Mouse (Mus musculus): ENCODE data around the gene Cir1. TPM values are rescaled to one million over a fixed set of nuclear protein-coding genes. Genes with fewer than 3 reads are reported as not detected.

The Cir1 gene
- polyA plus RNA-seq, 1 experiment from 2014 or later, result 25.7 TPM

DNA sequence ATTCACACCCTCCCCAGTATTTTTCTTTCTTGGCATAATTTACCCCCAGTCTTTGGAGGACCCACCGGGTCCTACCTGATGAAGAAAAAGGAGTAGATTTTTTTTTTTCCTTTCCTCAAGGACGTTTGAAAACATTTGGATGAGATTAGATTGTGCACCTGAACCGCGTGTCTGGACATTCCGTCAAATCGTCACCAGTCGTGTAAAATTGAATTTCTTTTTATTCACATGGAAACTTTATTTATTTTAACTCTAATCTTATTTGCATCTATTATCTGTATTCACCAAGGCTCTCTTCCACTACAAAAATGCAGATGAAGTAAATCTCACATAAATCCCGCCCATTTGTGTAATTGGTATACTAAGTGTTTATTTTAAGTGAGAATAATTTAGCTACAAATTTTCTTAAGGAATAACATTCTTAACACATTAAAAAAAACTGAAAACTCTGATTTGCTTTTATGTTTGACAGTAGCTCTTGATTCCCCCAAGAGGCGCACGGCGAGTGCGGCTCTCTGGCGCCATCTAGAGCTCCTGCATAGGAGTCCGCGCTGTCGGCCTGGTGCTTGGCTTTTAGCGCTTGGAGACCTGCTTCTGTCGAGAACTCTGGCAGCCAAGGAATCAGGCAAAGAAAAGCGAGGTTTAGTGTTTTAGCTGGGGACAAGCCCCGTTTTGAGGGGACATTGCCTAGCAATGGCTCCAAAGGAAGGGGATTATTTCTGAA is 34.2 kb downstream of the Cir1 start:
- peaks cover 39% of the 10 kb centered on the region for H3K4me1 ChIP-seq (ENCODE audit: control insufficient read depth, insufficient read depth, low read length)

DNA sequence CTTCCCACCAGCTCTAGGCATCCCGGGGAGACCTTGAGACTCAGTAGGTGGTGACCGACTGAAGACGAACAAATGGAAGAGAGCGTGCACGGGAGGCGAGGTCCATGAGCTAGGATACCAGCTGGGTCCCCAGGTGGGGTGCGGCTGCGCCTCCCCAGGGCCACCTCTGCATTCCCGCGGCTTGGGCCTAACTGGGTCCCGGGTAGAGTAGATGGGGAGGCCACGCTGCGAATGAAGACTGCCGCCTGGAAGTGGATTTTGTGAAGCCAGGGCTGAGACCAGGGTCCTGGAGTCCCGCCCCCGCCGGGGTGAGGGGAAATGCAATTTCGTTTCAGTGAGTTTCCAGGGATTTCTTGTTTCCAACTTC is 34.8 kb downstream of the Cir1 start:
- Histone ChIP-seq H3K9ac (ENCODE audit: low read length) (no peak overlapping the region), H3K27ac (replicated peaks; ENCODE audit: low read depth, low read length) (no peak overlapping the region), H3K9me3 (ENCODE audit: control insufficient read depth, low read length) (no peaks in the 10 kb centered on the region), H3K4me1 (ENCODE audit: control insufficient read depth, insufficient read depth, low read length) (peaks cover 42% of the 10 kb centered on the region), H3K4me3 (ENCODE audit: low read depth, low read length) (peak overlapping the region; percentile 22), H3K27me3 (ENCODE audit: control insufficient read depth, insufficient read depth, low read length) (peaks cover 66% of the 10 kb centered on the region), H3K36me3 (ENCODE audit: control insufficient read depth, insufficient read depth, low read length) (no peaks in the 10 kb centered on the region), H3K4me2 (ENCODE audit: low read depth, severe bottlenecking) (peak overlapping the region; percentile 39)
- ATAC-seq (ENCODE audit: insufficient number of reproducible peaks, low FRiP score, low TSS enrichment, low read depth) (peak; percentile 29; the same call in 1 of the 2 replicates), DNase-seq (ENCODE audit: low spot score) (peak; percentile 68)
- WGBS, result under 1% methylated on average over 18 of the region's 18 CpGs

More for the DNA sequence above, 34.2 kb downstream of the Cir1 start:
- Histone ChIP-seq H3K9ac (ENCODE audit: low read length) (no peak overlapping the region), H3K27me3 (ENCODE audit: control insufficient read depth, insufficient read depth, low read length) (peaks cover 60% of the 10 kb centered on the region), H3K4me3 (ENCODE audit: low read depth, low read length) (peak overlapping the region; percentile 14; the same call in 1 of the 2 replicates), H3K9me3 (ENCODE audit: control insufficient read depth, low read length) (no peaks in the 10 kb centered on the region), H3K36me3 (ENCODE audit: control insufficient read depth, insufficient read depth, low read length) (no peaks in the 10 kb centered on the region), H3K4me2 (ENCODE audit: low read depth, severe bottlenecking) (peak overlapping the region; percentile 28), H3K27ac (replicated peaks; ENCODE audit: low read depth, low read length) (no peak overlapping the region)
- WGBS, result 1% methylated on average over 20 of the region's 20 CpGs
- ATAC-seq (ENCODE audit: insufficient number of reproducible peaks, low FRiP score, low TSS enrichment, low read depth) (no peak), DNase-seq (ENCODE audit: low spot score) (peak; percentile 96)

DNA sequence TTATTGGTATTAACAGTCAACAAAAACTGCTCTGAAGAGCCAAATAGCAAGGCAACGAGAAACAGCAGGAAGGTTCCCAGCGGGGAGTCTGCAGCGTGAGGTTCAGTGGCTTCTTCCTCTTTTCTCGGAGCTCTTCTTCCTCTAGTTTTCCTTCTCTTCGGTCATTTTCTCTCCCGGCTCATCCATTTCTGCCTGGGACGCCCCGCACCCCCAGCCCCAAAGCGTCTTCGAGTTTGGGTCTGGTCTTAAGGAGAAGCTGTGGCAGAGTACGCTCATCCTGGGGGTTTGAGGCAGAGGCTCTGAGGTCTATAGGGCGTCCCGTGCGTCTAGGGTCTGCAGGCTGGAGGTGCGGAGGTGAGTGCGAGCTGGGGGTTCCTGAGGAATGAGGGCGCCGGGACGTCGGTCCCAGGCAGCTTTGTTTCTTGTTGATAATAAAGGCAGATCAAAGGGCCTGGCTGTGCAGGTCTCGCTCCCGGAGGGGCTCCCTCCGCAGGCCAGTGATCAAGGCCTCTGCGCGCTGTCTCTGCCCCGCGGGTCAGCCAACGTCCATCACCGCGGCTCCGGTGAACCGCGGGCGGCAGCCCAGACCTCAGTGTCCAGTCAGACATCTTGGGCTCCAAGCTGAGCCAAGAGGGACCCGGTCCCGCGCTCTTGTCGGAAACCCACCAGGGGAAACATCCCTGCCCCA is 35.3 kb downstream of the Cir1 start:
- Histone ChIP-seq H3K9ac (ENCODE audit: low read length) (peak overlapping the region; percentile 22; the same call in 1 of the 2 replicates), H3K4me2 (ENCODE audit: low read depth, severe bottlenecking) (peak overlapping the region; percentile 39), H3K4me1 (ENCODE audit: control insufficient read depth, insufficient read depth, low read length) (peaks cover 42% of the 10 kb centered on the region), H3K4me3 (ENCODE audit: low read depth, low read length) (peak overlapping the region; percentile 22), H3K27ac (replicated peaks; ENCODE audit: low read depth, low read length) (no peak overlapping the region), H3K9me3 (ENCODE audit: control insufficient read depth, low read length) (no peaks in the 10 kb centered on the region), H3K27me3 (ENCODE audit: control insufficient read depth, insufficient read depth, low read length) (peaks cover 68% of the 10 kb centered on the region), H3K36me3 (ENCODE audit: control insufficient read depth, insufficient read depth, low read length) (no peaks in the 10 kb centered on the region)
- WGBS, result under 1% methylated on average over 38 of the region's 38 CpGs
- ATAC-seq (ENCODE audit: insufficient number of reproducible peaks, low FRiP score, low TSS enrichment, low read depth) (no peak), DNase-seq (ENCODE audit: low spot score) (peak; percentile 69)

DNA sequence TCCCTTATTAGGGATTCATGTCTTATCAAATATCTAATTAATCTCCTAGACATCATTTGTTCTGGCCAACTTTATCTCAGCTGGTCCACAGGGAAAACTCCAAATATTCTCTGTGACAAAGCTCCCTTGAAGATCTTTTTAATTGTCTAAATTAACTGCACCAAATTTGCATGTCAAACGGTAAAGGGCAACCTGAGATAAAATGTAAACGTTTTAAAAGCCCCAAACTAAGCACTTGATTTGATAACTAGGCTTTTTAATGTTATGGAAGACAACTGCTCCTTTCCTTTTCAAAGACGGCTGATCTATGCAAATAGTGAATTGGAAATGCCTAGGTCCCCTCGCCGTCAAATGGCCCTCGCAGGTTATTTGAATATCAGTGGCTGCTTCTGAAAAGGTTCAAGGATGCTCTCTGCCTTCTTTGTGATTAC is 36.3 kb downstream of the Cir1 start:
- no peak overlapping the region for H3K27ac ChIP-seq (replicated peaks; ENCODE audit: low read depth, low read length)
- H3K9me3 ChIP-seq (ENCODE audit: control insufficient read depth, low read length), result no peaks in the 10 kb centered on the region
- no peaks in the 10 kb centered on the region for H3K36me3 ChIP-seq (ENCODE audit: control insufficient read depth, insufficient read depth, low read length)
- DNase-seq (ENCODE audit: low spot score) (peak; percentile 42), ATAC-seq (ENCODE audit: insufficient number of reproducible peaks, low FRiP score, low TSS enrichment, low read depth) (no peak)
- H3K4me3 ChIP-seq (ENCODE audit: low read depth, low read length), result no peak overlapping the region
- peaks cover 67% of the 10 kb centered on the region for H3K27me3 ChIP-seq (ENCODE audit: control insufficient read depth, insufficient read depth, low read length)
- H3K4me1 ChIP-seq (ENCODE audit: control insufficient read depth, insufficient read depth, low read length), result peaks cover 47% of the 10 kb centered on the region
- no peak overlapping the region for H3K9ac ChIP-seq (ENCODE audit: low read length)
- H3K4me2 ChIP-seq (ENCODE audit: low read depth, severe bottlenecking), result no peak overlapping the region
- WGBS, result 1% methylated on average over 6 of the region's 6 CpGs

DNA sequence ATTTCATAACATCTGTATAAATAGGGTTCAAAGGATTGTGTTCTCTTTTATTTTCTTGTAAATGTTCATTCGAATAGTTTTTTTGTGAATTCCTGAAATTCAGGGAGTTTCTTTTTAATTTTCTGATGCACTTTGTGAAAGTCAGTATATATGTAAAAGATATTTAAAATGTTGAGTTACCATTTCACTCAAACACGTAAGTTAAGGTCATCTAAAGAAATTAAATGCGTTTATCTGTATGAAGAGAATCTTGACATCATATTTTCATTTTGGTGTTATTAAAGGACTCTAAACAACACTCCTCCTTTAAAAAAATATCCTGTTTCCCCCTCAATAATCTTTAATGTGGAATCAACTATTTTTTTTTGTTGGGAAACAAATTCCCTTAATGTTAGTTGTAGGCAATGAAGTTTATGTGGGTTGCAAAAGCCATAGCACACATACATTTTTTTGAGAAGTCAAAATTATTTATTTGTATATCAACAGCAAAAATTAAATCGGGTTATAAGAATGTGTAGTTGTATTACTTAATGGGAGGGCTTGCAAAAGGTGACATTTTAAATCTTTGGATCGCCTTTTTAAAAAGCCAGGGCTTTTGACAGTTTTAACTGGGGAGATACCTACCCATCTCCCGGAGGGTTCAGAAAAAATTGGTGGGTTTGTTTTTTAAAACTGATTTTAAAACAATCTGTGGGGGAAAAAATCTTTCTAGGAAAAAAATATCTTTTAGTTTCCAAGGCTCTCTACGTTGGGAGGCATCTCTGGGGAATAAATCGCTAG is 37.0 kb downstream of the Cir1 start:
- no peaks in the 10 kb centered on the region for H3K9me3 ChIP-seq (ENCODE audit: control insufficient read depth, low read length)
- DNase-seq (ENCODE audit: low spot score), result no peak
- WGBS, result 11% methylated on average over 8 of the region's 8 CpGs
- no peak overlapping the region for H3K9ac ChIP-seq (ENCODE audit: low read length)
- no peak overlapping the region for H3K4me2 ChIP-seq (ENCODE audit: low read depth, severe bottlenecking)
- ATAC-seq (ENCODE audit: insufficient number of reproducible peaks, low FRiP score, low TSS enrichment, low read depth), result no peak
- H3K27me3 ChIP-seq (ENCODE audit: control insufficient read depth, insufficient read depth, low read length), result peaks cover 67% of the 10 kb centered on the region
- no peak overlapping the region for H3K27ac ChIP-seq (replicated peaks; ENCODE audit: low read depth, low read length)
- no peaks in the 10 kb centered on the region for H3K36me3 ChIP-seq (ENCODE audit: control insufficient read depth, insufficient read depth, low read length)
- peaks cover 43% of the 10 kb centered on the region for H3K4me1 ChIP-seq (ENCODE audit: control insufficient read depth, insufficient read depth, low read length)
- H3K4me3 ChIP-seq (ENCODE audit: low read depth, low read length), result no peak overlapping the region

DNA sequence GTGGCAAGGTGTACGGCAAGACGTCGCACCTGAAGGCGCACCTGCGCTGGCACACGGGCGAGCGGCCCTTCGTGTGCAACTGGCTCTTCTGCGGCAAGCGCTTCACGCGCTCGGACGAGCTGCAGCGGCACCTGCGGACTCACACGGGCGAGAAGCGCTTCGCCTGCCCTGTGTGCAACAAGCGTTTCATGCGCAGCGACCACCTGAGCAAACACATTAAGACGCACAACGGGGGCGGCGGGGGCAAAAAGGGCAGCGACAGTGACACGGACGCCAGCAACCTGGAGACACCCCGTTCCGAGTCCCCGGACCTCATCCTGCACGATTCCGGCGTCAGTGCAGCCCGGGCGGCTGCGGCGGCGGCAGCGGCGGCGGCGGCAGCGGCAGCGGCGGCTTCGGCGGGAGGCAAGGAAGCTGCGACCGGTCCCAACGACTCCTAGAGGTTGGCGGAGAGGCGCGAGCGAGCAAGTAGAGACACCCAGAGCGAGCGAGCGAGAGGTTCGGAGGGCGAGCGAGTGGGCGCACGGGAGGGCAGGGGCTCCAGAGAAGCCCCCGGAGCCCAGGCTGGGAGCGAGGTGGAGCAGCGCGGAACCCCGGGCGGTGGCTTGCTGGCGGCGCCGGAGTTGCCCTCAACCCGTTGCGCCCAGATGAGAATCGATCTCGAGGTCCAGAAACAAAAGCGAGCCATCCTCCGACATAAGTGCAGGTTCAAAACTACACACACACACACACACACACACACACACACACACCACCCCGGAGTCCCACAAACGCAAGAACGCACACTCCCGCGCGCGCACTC is 38.2 kb downstream of the Cir1 start:
- Histone ChIP-seq H3K4me2 (ENCODE audit: low read depth, severe bottlenecking) (peak overlapping the region; percentile 71), H3K9ac (ENCODE audit: low read length) (peak overlapping the region; percentile 37; the same call in 1 of the 2 replicates), H3K36me3 (ENCODE audit: control insufficient read depth, insufficient read depth, low read length) (no peaks in the 10 kb centered on the region), H3K27me3 (ENCODE audit: control insufficient read depth, insufficient read depth, low read length) (peaks cover 68% of the 10 kb centered on the region), H3K9me3 (ENCODE audit: control insufficient read depth, low read length) (no peaks in the 10 kb centered on the region), H3K27ac (replicated peaks; ENCODE audit: low read depth, low read length) (no peak overlapping the region), H3K4me1 (ENCODE audit: control insufficient read depth, insufficient read depth, low read length) (peaks cover 41% of the 10 kb centered on the region), H3K4me3 (ENCODE audit: low read depth, low read length) (peak overlapping the region; percentile 38)
- WGBS, result under 1% methylated on average over 74 of the region's 88 CpGs
- DNase-seq (ENCODE audit: low spot score) (peak; percentile 76), ATAC-seq (ENCODE audit: insufficient number of reproducible peaks, low FRiP score, low TSS enrichment, low read depth) (no peak)

DNA sequence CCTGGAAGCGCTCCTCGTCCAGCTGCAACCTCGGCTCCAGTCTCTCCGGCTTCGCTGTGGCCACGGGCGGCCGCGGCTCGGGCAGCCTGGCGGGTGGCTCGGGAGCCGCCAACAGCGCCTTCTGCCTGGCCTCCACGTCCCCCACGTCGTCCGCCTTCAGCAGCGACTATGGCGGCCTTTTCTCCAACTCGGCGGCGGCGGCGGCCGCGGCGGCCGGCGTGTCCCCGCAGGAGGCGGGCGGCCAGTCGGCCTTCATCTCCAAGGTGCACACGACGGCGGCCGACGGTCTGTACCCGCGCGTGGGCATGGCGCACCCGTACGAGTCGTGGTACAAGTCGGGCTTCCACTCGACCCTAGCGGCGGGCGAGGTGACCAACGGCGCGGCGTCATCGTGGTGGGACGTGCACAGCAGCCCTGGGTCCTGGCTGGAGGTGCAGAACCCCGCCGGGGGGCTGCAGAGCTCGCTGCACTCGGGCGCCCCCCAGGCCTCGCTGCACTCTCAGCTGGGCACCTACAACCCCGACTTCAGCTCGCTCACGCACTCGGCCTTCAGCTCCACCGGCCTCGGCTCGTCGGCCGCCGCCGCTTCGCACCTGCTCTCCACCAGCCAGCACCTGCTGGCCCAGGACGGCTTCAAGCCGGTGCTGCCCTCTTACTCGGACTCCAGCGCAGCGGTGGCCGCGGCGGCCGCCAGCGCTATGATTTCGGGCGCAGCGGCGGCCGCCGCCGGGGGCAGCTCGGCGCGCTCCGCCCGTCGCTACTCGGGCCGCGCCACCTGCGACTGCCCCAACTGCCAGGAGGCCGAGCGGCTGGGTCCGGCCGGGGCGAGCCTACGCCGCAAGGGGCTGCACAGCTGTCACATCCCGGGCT is 39.0 kb downstream of the Cir1 start:
- DNase-seq (ENCODE audit: low spot score), result peak; percentile 74

More for the DNA sequence above, 39.0 kb downstream of the Cir1 start:
- no peaks in the 10 kb centered on the region for H3K36me3 ChIP-seq (ENCODE audit: control insufficient read depth, insufficient read depth, low read length)
- ATAC-seq (ENCODE audit: insufficient number of reproducible peaks, low FRiP score, low TSS enrichment, low read depth), result no peak
- H3K4me1 ChIP-seq (ENCODE audit: control insufficient read depth, insufficient read depth, low read length), result peaks cover 34% of the 10 kb centered on the region
- peaks cover 68% of the 10 kb centered on the region for H3K27me3 ChIP-seq (ENCODE audit: control insufficient read depth, insufficient read depth, low read length)
- H3K4me2 ChIP-seq (ENCODE audit: low read depth, severe bottlenecking), result peak overlapping the region; percentile 71
- WGBS, result under 1% methylated on average over 93 of the region's 110 CpGs
- H3K9me3 ChIP-seq (ENCODE audit: control insufficient read depth, low read length), result no peaks in the 10 kb centered on the region
- H3K9ac ChIP-seq (ENCODE audit: low read length), result peak overlapping the region; percentile 43; the same call in 1 of the 2 replicates
- H3K27ac ChIP-seq (replicated peaks; ENCODE audit: low read depth, low read length), result no peak overlapping the region
- peak overlapping the region; percentile 38 for H3K4me3 ChIP-seq (ENCODE audit: low read depth, low read length)
